Mouse (Mus musculus) heart, embryonic 15.5 days (tissue): ENCODE measurements around the gene M1ap. TPM values are rescaled to one million over a fixed set of nuclear protein-coding genes. Genes with fewer than 3 reads are reported as not detected.

Source experiments
- ATAC-seq: fragments of 200-750 bp; cut with Nextera tagmentation; replicated peaks from 2 replicates; pipeline ENCODE4 v1.8.0; 2017; ENCODE audit warnings: low read depth, moderate TSS enrichment; ENCODE audit not compliant: insufficient number of reproducible peaks, insufficient read depth, low FRiP score
- H3K27ac ChIP-seq: fragments of 300-500 bp; sonication (generic); 2 replicates; pipeline ENCODE4 v1.5.1; 2015; ENCODE audit warnings: mild to moderate bottlenecking, inconsistent platforms
- H3K27me3 ChIP-seq: fragments of 300-500 bp; sonication (generic); 2 replicates; pipeline ENCODE4 v1.6.1; 2015; ENCODE audit warnings: inconsistent platforms
- H3K36me3 ChIP-seq: fragments of 300-500 bp; sonication (generic); 2 replicates; pipeline ENCODE4 v1.6.1; 2015; ENCODE audit warnings: mild to moderate bottlenecking, inconsistent platforms
- H3K4me1 ChIP-seq: fragments of 300-500 bp; sonication (generic); replicated peaks from 2 replicates; pipeline ENCODE4 v1.6.1; 2015; ENCODE audit warnings: inconsistent platforms
- H3K4me2 ChIP-seq: fragments of 300-500 bp; sonication (generic); 2 replicates; pipeline ENCODE4 v1.6.1; 2015; ENCODE audit warnings: inconsistent platforms, mild to moderate bottlenecking, moderate library complexity
- H3K4me3 ChIP-seq: fragments of 300-500 bp; sonication (generic); 2 replicates; pipeline ENCODE4 v1.5.1; 2015; ENCODE audit warnings: mild to moderate bottlenecking, inconsistent platforms
- H3K9ac ChIP-seq: fragments of 300-500 bp; sonication (generic); 2 replicates; pipeline ENCODE4 v1.6.1; 2015; ENCODE audit warnings: mild to moderate bottlenecking, inconsistent platforms
- H3K9me3 ChIP-seq: fragments of 300-500 bp; sonication (generic); replicated peaks from 2 replicates; pipeline ENCODE4 v1.6.1; 2016; ENCODE audit warnings: inconsistent platforms
- WGBS: fragments of 180-500 bp; shearing (Covaris S2); methylation state at CpG from one replicate; pipeline ENCODE4 v1.1.7; 2015; ENCODE audit warnings: mixed read lengths; 5-methylcytosine and 5-hydroxymethylcytosine counted together
- polyA plus RNA-seq: library from polyadenylated mRNA; unstranded; fragments of >200 nt; fragmentation: Nextera tagmentation; extraction: Ambion mirVana; gene quantifications from 2 replicates; pipeline ENCODE4 v1.2.1, GENCODE M21; 2015

The M1ap gene
- polyA plus RNA-seq, 1 experiment from 2014 or later: 0.57 TPM

- peak within 1 kb of the TSS; percentile 87 for H3K4me2 ChIP-seq
- ATAC-seq: peak; percentile 75
- peaks cover 5% of the 10 kb centered on the region for H3K4me1 ChIP-seq
- peaks cover 49% of the 10 kb centered on the region for H3K27me3 ChIP-seq
- no peaks in the 10 kb centered on the region for H3K9me3 ChIP-seq
- H3K9ac ChIP-seq: peak within 1 kb of the TSS; percentile 46
- no peaks in the 10 kb centered on the region for H3K36me3 ChIP-seq
- no peak within 1 kb of the TSS for H3K27ac ChIP-seq
- H3K4me3 ChIP-seq: peak within 1 kb of the TSS; percentile 53
- WGBS: 3% methylated on average over 44 of the region's 44 CpGs
Measured at GRCm38 (mm10) chr6:82939167-82939912, 7.4 kb upstream of the M1ap start, which contains the start of gene Sema4f. Sema4f (minus strand) TSS chr6:82939769.

- no peak overlapping the region for H3K4me2 ChIP-seq
- WGBS: 74% methylated on average over 3 of the region's 3 CpGs
- ATAC-seq: no peak
- no peak overlapping the region for H3K4me3 ChIP-seq
- peaks cover 37% of the 10 kb centered on the region for H3K27me3 ChIP-seq
- H3K4me1 ChIP-seq: peaks cover 5% of the 10 kb centered on the region
- H3K9ac ChIP-seq: no peak overlapping the region
- H3K36me3 ChIP-seq: no peaks in the 10 kb centered on the region
- H3K27ac ChIP-seq: no peak overlapping the region
- no peaks in the 10 kb centered on the region for H3K9me3 ChIP-seq
Measured at GRCm38 (mm10) chr6:82940765-82941164, 5.9 kb upstream of the M1ap start.

GRCm38 (mm10) chr6:82945750-82946149, 952 bp upstream of the M1ap start:
- H3K4me1 ChIP-seq: no peaks in the 10 kb centered on the region
- H3K27ac ChIP-seq: no peak overlapping the region
- H3K4me2 ChIP-seq: no peak overlapping the region
- no peaks in the 10 kb centered on the region for H3K36me3 ChIP-seq
- no peaks in the 10 kb centered on the region for H3K27me3 ChIP-seq
- WGBS: 45% methylated on average over 6 of the region's 6 CpGs
- H3K9ac ChIP-seq: no peak overlapping the region
- no peaks in the 10 kb centered on the region for H3K9me3 ChIP-seq
- no peak overlapping the region for H3K4me3 ChIP-seq
- ATAC-seq: no peak

DNA sequence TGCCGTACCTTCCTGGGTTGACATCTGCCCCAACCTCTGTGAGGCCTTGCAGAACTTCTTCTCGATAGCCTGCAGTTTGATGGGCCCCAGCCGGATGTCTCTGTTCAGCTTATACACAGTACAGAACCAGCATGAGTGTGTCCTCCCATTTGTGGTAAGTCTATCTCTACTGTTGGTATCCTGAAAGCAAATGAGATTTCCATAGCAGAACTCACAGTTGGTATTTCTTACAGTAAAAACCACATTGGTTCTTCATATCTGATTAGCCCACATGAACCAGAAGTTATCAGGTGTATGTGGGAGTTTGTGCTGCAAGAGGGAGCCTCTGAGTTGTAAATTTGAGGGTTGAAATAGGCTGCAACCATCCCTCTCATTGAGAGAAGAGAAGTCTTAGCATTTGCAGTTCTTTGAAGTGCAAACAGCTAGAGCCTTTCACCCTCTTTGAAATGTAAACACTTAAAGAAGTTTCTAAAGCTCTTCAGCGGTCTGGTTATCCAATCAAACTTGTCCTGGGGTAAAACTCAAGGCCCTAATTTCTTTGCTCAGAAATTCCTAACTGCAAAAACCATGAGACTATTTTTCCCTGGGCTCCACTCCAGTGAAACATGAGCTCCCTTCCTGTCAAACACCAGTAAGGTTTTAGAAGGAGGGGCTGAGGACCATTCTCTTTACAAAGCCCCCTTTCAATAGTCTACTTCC, 10.0 kb downstream of the M1ap start:
- ATAC-seq: no peak
- no peak overlapping the region for H3K4me2 ChIP-seq
- 43% methylated on average over 4 of the region's 4 CpGs for WGBS
- H3K4me3 ChIP-seq: no peak overlapping the region
- no peak overlapping the region for H3K9ac ChIP-seq
- peak overlapping the region; percentile 5; the same call in 1 of the 2 replicates for H3K27ac ChIP-seq
- H3K4me1 ChIP-seq: no peaks in the 10 kb centered on the region
- no peaks in the 10 kb centered on the region for H3K27me3 ChIP-seq
- no peaks in the 10 kb centered on the region; the same call in 1 of the 2 replicates for H3K9me3 ChIP-seq
- H3K36me3 ChIP-seq: no peaks in the 10 kb centered on the region

- Histone ChIP-seq H3K4me3 (no peak overlapping the region), H3K4me2 (no peak overlapping the region), H3K9me3 (no peaks in the 10 kb centered on the region), H3K36me3 (no peaks in the 10 kb centered on the region), H3K9ac (no peak overlapping the region), H3K27ac (no peak overlapping the region), H3K27me3 (peaks cover 4% of the 10 kb centered on the region; the same call in 1 of the 2 replicates), H3K4me1 (no peaks in the 10 kb centered on the region)
- no peak for ATAC-seq
- WGBS: 67% methylated on average over 1 of the region's 1 CpGs
Measured at GRCm38 (mm10) chr6:82961664-82962063, 15.0 kb downstream of the M1ap start.

DNA sequence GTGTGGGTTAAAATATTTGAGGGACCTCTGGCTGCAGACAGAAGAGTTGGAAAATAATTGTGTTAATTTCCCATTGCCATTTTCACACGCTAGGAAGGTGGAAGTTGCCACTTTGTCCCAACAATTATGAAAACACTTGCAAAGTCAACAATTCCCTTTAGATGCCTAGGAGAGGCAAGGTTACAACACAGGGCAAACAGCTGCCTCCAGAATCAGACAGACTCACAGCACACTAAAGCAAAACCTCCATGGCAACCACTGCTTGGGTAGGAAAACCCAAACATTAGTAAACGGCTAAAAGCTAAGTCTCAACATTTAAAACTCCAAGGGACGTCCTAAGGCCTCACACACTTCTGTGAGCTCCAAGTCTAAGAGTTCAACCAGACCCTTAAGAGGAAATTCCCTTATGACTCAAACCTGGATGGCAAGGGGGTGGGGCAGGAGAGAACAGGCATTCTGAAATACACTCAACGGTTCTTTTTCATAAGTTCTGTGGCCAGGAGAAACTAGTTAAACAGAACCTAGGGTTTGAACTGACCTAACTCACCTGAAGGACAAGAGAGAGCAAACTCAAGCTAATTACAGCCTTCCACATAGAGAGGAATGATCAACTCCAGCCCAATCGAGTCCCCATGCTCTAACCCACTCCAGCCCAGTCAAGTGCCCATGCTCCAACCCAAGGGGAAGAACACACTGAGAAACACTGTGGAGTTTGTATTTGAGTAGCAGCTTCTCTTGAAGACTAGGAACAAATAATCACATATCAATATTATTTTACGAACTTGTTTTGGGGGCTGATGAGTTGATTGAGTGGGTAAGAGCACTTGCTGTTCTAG, 22.8 kb downstream of the M1ap start:
- Histone ChIP-seq H3K27me3 (peaks cover 17% of the 10 kb centered on the region), H3K27ac (no peak overlapping the region), H3K4me3 (no peak overlapping the region), H3K9me3 (no peaks in the 10 kb centered on the region), H3K4me2 (no peak overlapping the region), H3K4me1 (no peaks in the 10 kb centered on the region), H3K9ac (no peak overlapping the region), H3K36me3 (no peaks in the 10 kb centered on the region)
- no peak for ATAC-seq
- WGBS: 61% methylated on average over 6 of the region's 6 CpGs

DNA sequence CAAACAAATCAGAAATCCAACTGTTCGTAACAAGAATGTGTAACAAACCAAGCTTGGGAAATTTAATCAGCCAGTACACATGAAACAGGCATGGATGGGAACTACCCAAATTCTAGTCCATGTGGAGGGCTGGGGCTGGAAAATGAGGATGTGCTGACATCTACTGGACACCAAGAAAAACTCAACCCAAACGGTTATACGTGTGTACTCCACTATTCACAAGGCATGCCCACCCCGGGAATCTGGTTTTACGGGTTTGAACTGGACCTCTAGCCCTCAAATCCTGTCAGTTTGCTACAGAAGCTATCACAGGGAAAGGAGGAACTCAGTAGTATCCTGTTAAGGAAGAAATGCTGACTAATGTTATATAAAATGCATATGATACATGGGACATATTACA, 24.3 kb downstream of the M1ap start:
- H3K9ac ChIP-seq: no peak overlapping the region
- no peak overlapping the region for H3K27ac ChIP-seq
- no peak overlapping the region for H3K4me3 ChIP-seq
- H3K9me3 ChIP-seq: no peaks in the 10 kb centered on the region
- H3K36me3 ChIP-seq: no peaks in the 10 kb centered on the region
- peaks cover 15% of the 10 kb centered on the region for H3K27me3 ChIP-seq
- 13% methylated on average over 5 of the region's 5 CpGs for WGBS
- no peak overlapping the region for H3K4me2 ChIP-seq
- no peaks in the 10 kb centered on the region for H3K4me1 ChIP-seq
- ATAC-seq: 0 out of 2 replicates have a peak, but pooled peaks have one; percentile 66

- Histone ChIP-seq H3K36me3 (no peaks in the 10 kb centered on the region), H3K27ac (no peak overlapping the region), H3K27me3 (0 out of 2 replicates have a peak, but pooled peaks cover 3% of the 10 kb centered on the region), H3K4me1 (no peaks in the 10 kb centered on the region), H3K9ac (no peak overlapping the region), H3K4me3 (no peak overlapping the region), H3K4me2 (no peak overlapping the region), H3K9me3 (no peaks in the 10 kb centered on the region)
- ATAC-seq: no peak
- 33% methylated on average over 9 of the region's 9 CpGs for WGBS
Measured at GRCm38 (mm10) chr6:82987411-82987971, 40.8 kb downstream of the M1ap start.

GRCm38 (mm10) chr6:82993696-82994095, 47.0 kb downstream of the M1ap start:
- H3K9me3 ChIP-seq: no peaks in the 10 kb centered on the region
- no peak overlapping the region for H3K4me3 ChIP-seq
- WGBS: 31% methylated on average over 1 of the region's 1 CpGs
- H3K4me1 ChIP-seq: peaks cover 10% of the 10 kb centered on the region
- H3K9ac ChIP-seq: no peak overlapping the region
- no peaks in the 10 kb centered on the region for H3K36me3 ChIP-seq
- ATAC-seq: no peak
- H3K27ac ChIP-seq: no peak overlapping the region
- no peak overlapping the region for H3K4me2 ChIP-seq
- H3K27me3 ChIP-seq: peaks cover 5% of the 10 kb centered on the region; the same call in 1 of the 2 replicates

DNA sequence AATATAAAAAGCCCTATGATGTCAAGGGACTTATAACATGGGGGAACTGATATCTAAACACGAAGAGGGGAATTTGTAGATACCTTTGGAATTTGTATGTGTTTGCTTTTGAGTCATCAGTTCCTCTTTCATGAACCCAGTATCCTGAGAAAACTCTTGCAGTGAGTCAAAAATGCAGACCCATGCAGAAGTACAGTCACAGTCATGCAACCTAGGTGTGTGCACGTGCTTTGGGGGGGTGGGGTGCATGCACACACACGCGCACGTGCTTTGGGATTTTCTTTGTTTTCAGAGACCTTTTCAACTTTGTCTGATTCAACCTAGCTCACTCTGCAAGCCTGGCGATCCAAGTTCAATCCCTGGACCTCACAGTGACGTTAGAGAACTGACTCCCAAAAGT, 47.7 kb downstream of the M1ap start:
- H3K4me3 ChIP-seq: no peak overlapping the region
- H3K9me3 ChIP-seq: no peaks in the 10 kb centered on the region
- no peak overlapping the region for H3K27ac ChIP-seq
- H3K36me3 ChIP-seq: no peaks in the 10 kb centered on the region
- H3K9ac ChIP-seq: no peak overlapping the region
- H3K4me2 ChIP-seq: no peak overlapping the region
- H3K4me1 ChIP-seq: peaks cover 10% of the 10 kb centered on the region
- peaks cover 5% of the 10 kb centered on the region; the same call in 1 of the 2 replicates for H3K27me3 ChIP-seq
- 65% methylated on average over 7 of the region's 7 CpGs for WGBS
- no peak for ATAC-seq
